Mouse (Mus musculus) heart, embryonic 13.5 days (tissue): ENCODE results near the gene Zmynd19. TPM values are rescaled to one million over a fixed set of nuclear protein-coding genes. Genes with fewer than 3 reads are reported as not detected.

Experiments
- ATAC-seq: fragments of 200-750 bp; cut with Nextera tagmentation; 2 replicates; pipeline ENCODE4 v1.8.0; 2017; ENCODE audit warnings: moderate TSS enrichment; ENCODE audit not compliant: insufficient number of reproducible peaks, low FRiP score, low TSS enrichment; ENCODE audit errors: extremely low read depth
- H3K27ac ChIP-seq: fragments of 300-500 bp; sonication (generic); replicated peaks from 2 replicates; pipeline ENCODE4 v1.5.1; 2015; ENCODE audit warnings: moderate library complexity, mild to moderate bottlenecking, inconsistent platforms
- H3K27me3 ChIP-seq: fragments of 300-500 bp; sonication (generic); replicated peaks from 2 replicates; pipeline ENCODE4 v1.6.1; 2015; ENCODE audit warnings: mild to moderate bottlenecking, inconsistent platforms
- H3K36me3 ChIP-seq: fragments of 300-500 bp; sonication (generic); 2 replicates; pipeline ENCODE4 v1.6.1; 2015; ENCODE audit warnings: mild to moderate bottlenecking, inconsistent platforms
- H3K4me1 ChIP-seq: fragments of 300-500 bp; sonication (generic); 2 replicates; pipeline ENCODE4 v1.6.1; 2015; ENCODE audit warnings: inconsistent platforms
- H3K4me2 ChIP-seq: fragments of 300-500 bp; sonication (generic); 2 replicates; pipeline ENCODE4 v1.6.1; 2015; ENCODE audit warnings: inconsistent platforms, mild to moderate bottlenecking, moderate library complexity
- H3K4me3 ChIP-seq: fragments of 300-500 bp; sonication (generic); 2 replicates; pipeline ENCODE4 v1.5.1; 2015; ENCODE audit warnings: moderate library complexity, mild to moderate bottlenecking, inconsistent platforms
- H3K9ac ChIP-seq: fragments of 300-500 bp; sonication (generic); 2 replicates; pipeline ENCODE4 v1.6.1; 2015; ENCODE audit warnings: inconsistent platforms, mild to moderate bottlenecking, moderate library complexity
- H3K9me3 ChIP-seq: fragments of 300-500 bp; sonication (generic); 2 replicates; pipeline ENCODE4 v1.6.1; 2016; ENCODE audit warnings: inconsistent platforms
- WGBS: fragments of 180-500 bp; shearing (Covaris S2); methylation state at CpG from one replicate; pipeline ENCODE4 v1.1.7; 2015; ENCODE audit warnings: mixed read lengths; 5-methylcytosine and 5-hydroxymethylcytosine counted together
- polyA plus RNA-seq: library from polyadenylated mRNA; unstranded; fragments of >200 nt; fragmentation: Nextera tagmentation; extraction: Ambion mirVana; gene quantifications from 2 replicates; pipeline ENCODE4 v1.2.1, GENCODE M21; 2015

The Zmynd19 gene
- polyA plus RNA-seq, 1 experiment from 2014 or later, result 8.1 TPM

- 10% methylated on average over 8 of the region's 8 CpGs for WGBS
- no peaks in the 10 kb centered on the region for H3K27me3 ChIP-seq
- H3K27ac ChIP-seq, result peak overlapping the region; percentile 94
- peak overlapping the region; percentile 97 for H3K4me3 ChIP-seq
- no peaks in the 10 kb centered on the region for H3K9me3 ChIP-seq
- H3K9ac ChIP-seq, result peak overlapping the region; percentile 98
- H3K4me1 ChIP-seq, result peaks cover 16% of the 10 kb centered on the region
- no peaks in the 10 kb centered on the region for H3K36me3 ChIP-seq
- ATAC-seq, result no peak
- H3K4me2 ChIP-seq, result peak overlapping the region; percentile 77
These were observed 29.8 kb upstream of the Zmynd19 start for GRCm38 (mm10) chr2:24919839-24920175.

GRCm38 (mm10) chr2:24923561-24923960, 26.0 kb upstream of the Zmynd19 start:
- Histone ChIP-seq H3K4me3 (no peak overlapping the region), H3K27ac (no peak overlapping the region), H3K36me3 (no peaks in the 10 kb centered on the region), H3K9ac (no peak overlapping the region), H3K4me1 (0 out of 2 replicates have a peak, but pooled peaks cover 5% of the 10 kb centered on the region), H3K9me3 (no peaks in the 10 kb centered on the region), H3K4me2 (no peak overlapping the region), H3K27me3 (no peaks in the 10 kb centered on the region; the same call in 1 of the 2 replicates)
- ATAC-seq, result no peak
- WGBS, result 44% methylated on average over 2 of the region's 2 CpGs

- H3K9me3 ChIP-seq, result no peaks in the 10 kb centered on the region
- H3K9ac ChIP-seq, result no peak overlapping the region
- H3K4me2 ChIP-seq, result no peak overlapping the region
- 0 out of 2 replicates have a peak, but pooled peaks cover 3% of the 10 kb centered on the region for H3K4me1 ChIP-seq
- ATAC-seq, result no peak
- H3K27ac ChIP-seq, result no peak overlapping the region
- no peaks in the 10 kb centered on the region for H3K36me3 ChIP-seq
- H3K27me3 ChIP-seq, result no peaks in the 10 kb centered on the region; the same call in 1 of the 2 replicates
- H3K4me3 ChIP-seq, result no peak overlapping the region
- WGBS, result 64% methylated on average over 8 of the region's 8 CpGs
These were observed 24.3 kb upstream of the Zmynd19 start for GRCm38 (mm10) chr2:24925284-24925683.

- H3K27me3 ChIP-seq, result no peaks in the 10 kb centered on the region; the same call in 1 of the 2 replicates
- ATAC-seq, result no peak
- H3K4me2 ChIP-seq, result no peak overlapping the region
- 77% methylated on average over 9 of the region's 9 CpGs for WGBS
- no peaks in the 10 kb centered on the region for H3K9me3 ChIP-seq
- H3K4me1 ChIP-seq, result 0 out of 2 replicates have a peak, but pooled peaks cover 2% of the 10 kb centered on the region
- H3K4me3 ChIP-seq, result no peak overlapping the region
- no peak overlapping the region for H3K27ac ChIP-seq
- no peaks in the 10 kb centered on the region for H3K36me3 ChIP-seq
- no peak overlapping the region for H3K9ac ChIP-seq
These were observed 23.1 kb upstream of the Zmynd19 start for GRCm38 (mm10) chr2:24926345-24926964.

GRCm38 (mm10) chr2:24926965-24927358, 22.6 kb upstream of the Zmynd19 start:
- H3K4me2 ChIP-seq, result no peak overlapping the region
- no peak for ATAC-seq

GRCm38 (mm10) chr2:24927810-24928479, 21.6 kb upstream of the Zmynd19 start:
- Histone ChIP-seq H3K4me3 (no peak overlapping the region), H3K9ac (no peak overlapping the region), H3K4me1 (0 out of 2 replicates have a peak, but pooled peaks cover 2% of the 10 kb centered on the region), H3K27ac (no peak overlapping the region), H3K9me3 (no peaks in the 10 kb centered on the region), H3K36me3 (no peaks in the 10 kb centered on the region), H3K27me3 (no peaks in the 10 kb centered on the region; the same call in 1 of the 2 replicates), H3K4me2 (no peak overlapping the region)
- no peak for ATAC-seq
- 57% methylated on average over 4 of the region's 4 CpGs for WGBS

More at GRCm38 (mm10) chr2:24926965-24927358, 22.6 kb upstream of the Zmynd19 start:
- Histone ChIP-seq H3K27me3 (no peaks in the 10 kb centered on the region; the same call in 1 of the 2 replicates), H3K36me3 (no peaks in the 10 kb centered on the region), H3K27ac (no peak overlapping the region), H3K9me3 (no peaks in the 10 kb centered on the region), H3K9ac (no peak overlapping the region), H3K4me1 (0 out of 2 replicates have a peak, but pooled peaks cover 2% of the 10 kb centered on the region), H3K4me3 (no peak overlapping the region)
- 57% methylated on average over 7 of the region's 7 CpGs for WGBS

GRCm38 (mm10) chr2:24929119-24929518, 20.5 kb upstream of the Zmynd19 start:
- no peaks in the 10 kb centered on the region for H3K36me3 ChIP-seq
- no peak overlapping the region for H3K27ac ChIP-seq
- no peaks in the 10 kb centered on the region for H3K9me3 ChIP-seq
- WGBS, result 43% methylated on average over 2 of the region's 2 CpGs
- peaks cover 6% of the 10 kb centered on the region; the same call in 1 of the 2 replicates for H3K4me1 ChIP-seq
- no peak overlapping the region for H3K4me2 ChIP-seq
- no peak overlapping the region for H3K4me3 ChIP-seq
- no peak overlapping the region for H3K9ac ChIP-seq
- no peak for ATAC-seq
- H3K27me3 ChIP-seq, result peaks cover 5% of the 10 kb centered on the region; the same call in 1 of the 2 replicates

GRCm38 (mm10) chr2:24929593-24929992, 20.0 kb upstream of the Zmynd19 start:
- H3K4me3 ChIP-seq, result no peak overlapping the region
- H3K9me3 ChIP-seq, result no peaks in the 10 kb centered on the region
- H3K27ac ChIP-seq, result no peak overlapping the region
- H3K4me1 ChIP-seq, result peaks cover 10% of the 10 kb centered on the region; the same call in 1 of the 2 replicates
- no peaks in the 10 kb centered on the region for H3K36me3 ChIP-seq
- no peak overlapping the region for H3K4me2 ChIP-seq
- ATAC-seq, result no peak
- H3K9ac ChIP-seq, result no peak overlapping the region
- peaks cover 5% of the 10 kb centered on the region; the same call in 1 of the 2 replicates for H3K27me3 ChIP-seq
- 85% methylated on average over 5 of the region's 5 CpGs for WGBS

GRCm38 (mm10) chr2:24934441-24934963, 15.1 kb upstream of the Zmynd19 start:
- H3K4me1 ChIP-seq, result peaks cover 13% of the 10 kb centered on the region
- peak overlapping the region; percentile 84 for H3K9ac ChIP-seq
- WGBS, result 6% methylated on average over 19 of the region's 19 CpGs
- H3K9me3 ChIP-seq, result no peaks in the 10 kb centered on the region
- peaks cover 14% of the 10 kb centered on the region; the same call in 1 of the 2 replicates for H3K27me3 ChIP-seq
- H3K4me3 ChIP-seq, result peak overlapping the region; percentile 80
- peak overlapping the region; percentile 34 for H3K27ac ChIP-seq
- ATAC-seq, result peak; percentile 33; the same call in 1 of the 2 replicates
- H3K4me2 ChIP-seq, result peak overlapping the region; percentile 97
- H3K36me3 ChIP-seq, result no peaks in the 10 kb centered on the region

- under 1% methylated on average over 49 of the region's 49 CpGs for WGBS
- peak; percentile 92 for ATAC-seq
- Histone ChIP-seq H3K9me3 (no peaks in the 10 kb centered on the region), H3K4me3 (peak within 1 kb of the TSS; percentile 80), H3K4me1 (peaks cover 13% of the 10 kb centered on the region), H3K27me3 (peaks cover 21% of the 10 kb centered on the region), H3K9ac (peak within 1 kb of the TSS; percentile 84), H3K36me3 (no peaks in the 10 kb centered on the region), H3K27ac (peak within 1 kb of the TSS; percentile 34), H3K4me2 (peak within 1 kb of the TSS; percentile 97)
These were observed 14.4 kb upstream of the Zmynd19 start, which contains the start of gene Arrdc1 for GRCm38 (mm10) chr2:24935057-24935796. Gene Arrdc1, minus strand, starts transcription at chr2:24935252.

GRCm38 (mm10) chr2:24942092-24942491, 7.5 kb upstream of the Zmynd19 start:
- Histone ChIP-seq H3K4me3 (no peak overlapping the region), H3K27me3 (peaks cover 15% of the 10 kb centered on the region), H3K4me2 (no peak overlapping the region), H3K9ac (no peak overlapping the region), H3K9me3 (no peaks in the 10 kb centered on the region), H3K27ac (no peak overlapping the region), H3K4me1 (no peaks in the 10 kb centered on the region), H3K36me3 (no peaks in the 10 kb centered on the region)
- 60% methylated on average over 4 of the region's 4 CpGs for WGBS
- no peak for ATAC-seq
